Mouse (Mus musculus): Measurements from ENCODE around the gene Sema3g. TPM values are rescaled to one million over a fixed set of nuclear protein-coding genes. Genes with fewer than 3 reads are reported as not detected.
A peak's percentile ranks its signal among the peaks of the same experiment; 100 is the strongest.

Gene Sema3g
- total RNA-seq, 1 experiment: 0.22 TPM

DNA sequence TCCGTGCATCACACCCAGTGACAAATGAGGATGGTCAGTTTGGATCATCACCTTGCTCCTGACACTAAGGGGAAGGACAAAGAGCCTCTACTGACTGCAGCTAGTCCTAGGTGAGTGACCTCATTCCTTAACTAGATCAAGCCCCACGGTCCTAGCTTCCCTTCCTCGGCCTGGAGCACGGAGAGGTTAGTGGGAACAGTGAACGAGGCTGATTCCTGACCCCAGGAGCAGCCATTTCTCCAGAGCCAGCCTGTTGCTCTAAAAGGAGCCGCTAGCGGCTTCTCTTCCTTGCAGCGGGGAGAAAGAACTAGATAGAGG lies 12.5 kb upstream of the Sema3g start:
- Histone ChIP-seq H3K9me3 (ENCODE audit: control insufficient read depth, insufficient read depth, low read depth, low read length) (no peaks in the 10 kb centered on the region), H3K27ac (ENCODE audit: insufficient read depth, low read depth, low read length, poor library complexity, severe bottlenecking) (no peak overlapping the region), H3K9ac (ENCODE audit: insufficient read depth, low read depth, low read length, poor library complexity, severe bottlenecking) (peak overlapping the region; percentile 99), H3K4me1 (ENCODE audit: control insufficient read depth in 2 of 2, insufficient read depth in 2 of 2, low read length in 2 of 2, poor library complexity in 1 of 2) (peaks cover 2 to 7% of the 10 kb centered on the region in 2 experiments; a peak in 2 of 4 replicates), H3K4me3 (ENCODE audit: insufficient read depth in 1 of 2, low read depth in 1 of 2, low read length in 2 of 2, poor library complexity in 1 of 2, severe bottlenecking in 1 of 2) (peak overlapping the region; percentile 90 to 98), H3K36me3 (ENCODE audit: control insufficient read depth, insufficient read depth, low read length, poor library complexity, severe bottlenecking) (peaks cover 32% of the 10 kb centered on the region)
- DNase-seq (ENCODE audit: low read depth, low spot score): no peak
- in situ Hi-C loops (cut with MboI; ENCODE audit: low sequenced_read_pairs in 2 of 2, unreplicated experiment in 2 of 2): no loop called here
- TF ChIP-seq HCFC1 (IDR thresholded peaks at IDR 0.05; ENCODE audit: borderline replicate concordance, insufficient read depth, low read length) (no peak), ZC3H11A (IDR thresholded peaks at IDR 0.05; ENCODE audit: borderline replicate concordance, low read depth, low read length) (no peak), ZNF384 (IDR thresholded peaks at IDR 0.05; ENCODE audit: low read depth, low read length) (no peak)

DNA sequence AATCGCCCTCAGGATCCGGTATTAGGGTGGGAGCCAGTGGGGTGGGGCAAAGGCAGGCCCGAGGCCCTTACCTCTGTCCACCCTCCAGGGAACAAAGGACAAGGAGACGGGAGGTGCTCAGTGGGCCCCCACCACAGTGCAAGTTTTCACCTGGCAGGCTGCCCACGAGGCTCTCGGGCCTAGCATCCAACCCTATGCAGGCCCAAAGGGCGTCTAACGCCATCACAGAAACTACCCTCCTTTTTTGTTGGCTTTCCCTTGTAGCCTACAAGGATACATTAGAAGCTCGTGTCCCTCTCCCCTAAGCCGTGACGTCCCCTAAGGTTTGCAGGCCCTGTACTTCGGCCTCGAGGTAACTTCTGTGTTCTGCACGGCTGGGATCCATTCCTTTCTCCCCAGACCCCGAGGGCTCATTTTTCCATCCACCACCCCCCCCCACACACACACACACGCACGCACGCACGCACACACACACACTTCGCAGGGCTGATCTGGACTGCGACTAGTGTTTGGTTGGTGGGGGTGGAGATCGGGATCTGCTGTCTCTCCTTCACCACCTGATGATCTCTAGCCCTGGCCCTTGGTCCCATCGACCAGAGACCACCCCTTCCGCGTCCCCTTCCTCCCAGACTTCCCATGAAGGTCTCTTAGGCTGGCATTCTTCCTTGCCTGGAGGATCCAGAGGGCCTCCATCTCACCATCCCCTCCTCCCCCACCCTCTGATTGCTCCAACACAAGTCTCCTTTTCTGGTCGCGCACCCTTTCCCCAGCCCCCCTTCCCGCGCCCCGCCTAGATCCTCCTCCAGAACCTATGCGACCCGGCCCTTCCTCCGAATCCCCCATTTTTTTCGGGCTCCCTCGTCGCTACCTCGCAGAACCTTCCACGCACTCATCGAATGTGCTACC lies 11.8 kb upstream of the Sema3g start:
- DNase-seq (ENCODE audit: low read depth, low spot score): no peak
- Histone ChIP-seq H3K9ac (ENCODE audit: insufficient read depth, low read depth, low read length, poor library complexity, severe bottlenecking) (peak overlapping the region; percentile 99), H3K27ac (ENCODE audit: insufficient read depth, low read depth, low read length, poor library complexity, severe bottlenecking) (peak overlapping the region; percentile 82), H3K4me1 (ENCODE audit: control insufficient read depth in 2 of 2, insufficient read depth in 2 of 2, low read length in 2 of 2, poor library complexity in 1 of 2) (peaks cover 2 to 7% of the 10 kb centered on the region in 2 experiments; a peak in 2 of 4 replicates), H3K4me3 (ENCODE audit: insufficient read depth in 1 of 2, low read depth in 1 of 2, low read length in 2 of 2, poor library complexity in 1 of 2, severe bottlenecking in 1 of 2) (peak overlapping the region; percentile 90 to 98), H3K9me3 (ENCODE audit: control insufficient read depth, insufficient read depth, low read depth, low read length) (no peaks in the 10 kb centered on the region), H3K36me3 (ENCODE audit: control insufficient read depth, insufficient read depth, low read length, poor library complexity, severe bottlenecking) (peaks cover 27% of the 10 kb centered on the region)
- TF ChIP-seq CHD2 (IDR thresholded peaks at IDR 0.05; ENCODE audit: low read depth, low read length) (no peak), MAFK (IDR thresholded peaks at IDR 0.05; ENCODE audit: insufficient read depth, low read depth, low read length) (no peak), ZNF384 (IDR thresholded peaks at IDR 0.05; ENCODE audit: low read depth, low read length) (no peak), ZC3H11A (IDR thresholded peaks at IDR 0.05; ENCODE audit: borderline replicate concordance, low read depth, low read length) (no peak), HCFC1 (IDR thresholded peaks at IDR 0.05; ENCODE audit: borderline replicate concordance, insufficient read depth, low read length) (no peak)
- in situ Hi-C loops (cut with MboI; ENCODE audit: low sequenced_read_pairs in 2 of 2, unreplicated experiment in 2 of 2): no loop called here

DNA sequence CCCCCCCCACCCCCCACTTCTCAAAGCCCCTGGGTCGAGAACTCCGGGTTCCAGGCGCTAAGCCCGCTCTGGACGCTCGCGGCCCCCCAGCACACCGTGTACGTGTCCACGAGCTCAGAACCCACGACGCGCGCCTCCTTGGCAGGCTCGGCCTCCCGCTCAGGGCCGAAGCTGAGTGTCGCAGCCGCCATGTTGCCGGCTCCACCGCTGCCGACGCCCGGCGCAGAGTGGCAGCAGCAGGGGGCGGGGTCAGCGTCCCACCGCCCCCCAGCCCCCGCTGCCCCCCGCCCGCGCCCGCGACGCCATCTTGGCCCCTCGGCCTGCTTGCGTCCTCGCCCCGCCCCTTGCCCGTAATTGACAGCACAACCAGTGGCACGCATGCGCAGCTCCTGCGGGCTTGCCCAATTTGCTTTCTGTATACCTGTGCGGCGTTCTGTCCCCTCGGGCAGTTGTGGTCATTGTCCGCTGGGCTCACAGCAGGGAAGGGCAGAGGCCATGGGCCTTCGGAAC lies 11.1 kb upstream of the Sema3g start:
- Histone ChIP-seq H3K36me3 (ENCODE audit: control insufficient read depth, insufficient read depth, low read length, poor library complexity, severe bottlenecking) (peaks cover 24% of the 10 kb centered on the region), H3K4me3 (ENCODE audit: insufficient read depth in 1 of 2, low read depth in 1 of 2, low read length in 2 of 2, poor library complexity in 1 of 2, severe bottlenecking in 1 of 2) (peak overlapping the region; percentile 90 to 98), H3K4me1 (ENCODE audit: control insufficient read depth in 2 of 2, insufficient read depth in 2 of 2, low read length in 2 of 2, poor library complexity in 1 of 2) (peaks cover 2 to 7% of the 10 kb centered on the region in 2 experiments; a peak in 2 of 4 replicates), H3K9me3 (ENCODE audit: control insufficient read depth, insufficient read depth, low read depth, low read length) (no peaks in the 10 kb centered on the region), H3K9ac (ENCODE audit: insufficient read depth, low read depth, low read length, poor library complexity, severe bottlenecking) (peak overlapping the region; percentile 99), H3K27ac (ENCODE audit: insufficient read depth, low read depth, low read length, poor library complexity, severe bottlenecking) (peak overlapping the region; percentile 82)
- DNase-seq (ENCODE audit: low read depth, low spot score): peak; percentile 93
- TF ChIP-seq MAFK (IDR thresholded peaks at IDR 0.05; ENCODE audit: insufficient read depth, low read depth, low read length): no peak
- no peak for TF ChIP-seq ZNF384 (IDR thresholded peaks at IDR 0.05; ENCODE audit: low read depth, low read length)
- peak; percentile 55; the same call in 1 of the 2 replicates for TF ChIP-seq HCFC1 (IDR thresholded peaks at IDR 0.05; ENCODE audit: borderline replicate concordance, insufficient read depth, low read length)
- in situ Hi-C loops (cut with MboI; ENCODE audit: low sequenced_read_pairs in 2 of 2, unreplicated experiment in 2 of 2): no loop called here

DNA sequence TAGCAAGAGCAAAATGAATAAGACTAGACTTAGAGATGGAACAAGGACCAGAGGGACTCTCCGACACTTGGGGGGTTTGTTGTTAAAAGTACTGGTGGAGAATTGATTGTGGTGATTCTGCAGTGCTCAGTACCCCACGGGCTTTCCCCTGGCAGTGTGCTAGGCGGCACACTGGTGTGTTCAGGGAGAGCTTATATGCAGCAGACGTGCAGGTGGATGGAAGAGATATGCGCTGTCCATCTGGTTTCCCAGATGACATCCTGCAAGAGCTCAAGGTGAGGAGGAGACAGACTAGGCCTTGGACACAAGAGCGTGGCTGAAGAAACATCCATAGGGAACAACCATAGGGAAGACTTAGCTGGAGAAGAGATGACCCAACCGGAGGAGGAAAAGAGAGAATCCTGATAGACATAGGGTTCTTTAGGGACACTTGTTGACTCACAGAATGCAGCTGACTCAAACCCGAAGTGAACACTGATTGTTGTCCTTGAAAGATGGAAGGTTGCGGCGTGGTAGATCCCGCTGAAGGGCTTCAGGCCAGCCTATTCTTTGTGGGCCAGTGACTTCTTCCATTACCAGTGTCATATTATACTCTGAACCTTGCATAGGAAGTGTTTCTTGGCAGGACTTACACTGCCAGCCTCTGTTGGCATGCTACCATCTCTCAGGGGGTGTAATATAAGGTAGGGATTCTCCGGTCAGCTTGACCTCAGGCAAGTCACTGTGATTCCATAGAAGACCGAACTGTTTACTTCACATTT lies 10.4 kb upstream of the Sema3g start:
- TF ChIP-seq ZNF384 (IDR thresholded peaks at IDR 0.05; ENCODE audit: low read depth, low read length) (no peak), HCFC1 (IDR thresholded peaks at IDR 0.05; ENCODE audit: borderline replicate concordance, insufficient read depth, low read length) (no peak), MAFK (IDR thresholded peaks at IDR 0.05; ENCODE audit: insufficient read depth, low read depth, low read length) (no peak), CHD2 (IDR thresholded peaks at IDR 0.05; ENCODE audit: low read depth, low read length) (no peak), ZC3H11A (IDR thresholded peaks at IDR 0.05; ENCODE audit: borderline replicate concordance, low read depth, low read length) (no peak)
- H3K4me3 ChIP-seq (ENCODE audit: insufficient read depth in 1 of 2, low read depth in 1 of 2, low read length in 2 of 2, poor library complexity in 1 of 2, severe bottlenecking in 1 of 2): peak overlapping the region; percentile 48 to 70
- H3K9ac ChIP-seq (ENCODE audit: insufficient read depth, low read depth, low read length, poor library complexity, severe bottlenecking): peak overlapping the region; percentile 65; the same call in 1 of the 2 replicates
- H3K4me1 ChIP-seq (ENCODE audit: control insufficient read depth in 2 of 2, insufficient read depth in 2 of 2, low read length in 2 of 2, poor library complexity in 1 of 2): peaks cover 2 to 7% of the 10 kb centered on the region in 2 experiments; a peak in 2 of 4 replicates
- H3K36me3 ChIP-seq (ENCODE audit: control insufficient read depth, insufficient read depth, low read length, poor library complexity, severe bottlenecking): peaks cover 18% of the 10 kb centered on the region
- in situ Hi-C loops (cut with MboI; ENCODE audit: low sequenced_read_pairs in 2 of 2, unreplicated experiment in 2 of 2): no loop called here
- H3K27ac ChIP-seq (ENCODE audit: insufficient read depth, low read depth, low read length, poor library complexity, severe bottlenecking): no peak overlapping the region
- H3K9me3 ChIP-seq (ENCODE audit: control insufficient read depth, insufficient read depth, low read depth, low read length): no peaks in the 10 kb centered on the region
- DNase-seq (ENCODE audit: low read depth, low spot score): no peak

Data from ES-E14 (cell line).